Mouse (Mus musculus) G1E (cell line): Measurements from ENCODE around the gene Unc5c. TPM values are rescaled to one million over a fixed set of nuclear protein-coding genes. Genes with fewer than 3 reads are reported as not detected.

Source experiments
- ATAC-seq: 2 replicates; pipeline ENCODE4 v1.8.0; 2016; ENCODE audit warnings: mild to moderate bottlenecking; ENCODE audit not compliant: insufficient number of reproducible peaks, poor library complexity, low FRiP score, severe bottlenecking; ENCODE audit errors: extremely low read depth
- DNase-seq: peaks from one replicate; pipeline ENCODE4 v3.0.0; 2012; ENCODE audit warnings: low spot score
- H3K27me3 ChIP-seq: 2 replicates; pipeline ENCODE4 v1.6.1; 2012; ENCODE audit warnings: mild to moderate bottlenecking, low read length, inconsistent platforms; ENCODE audit not compliant: insufficient read depth
- H3K36me3 ChIP-seq: replicated peaks from 2 replicates; pipeline ENCODE3; 2012; ENCODE audit warnings: mild to moderate bottlenecking, inconsistent platforms
- H3K4me1 ChIP-seq: 2 replicates; pipeline ENCODE4 v1.6.1; 2012; ENCODE audit warnings: low read depth, low read length, inconsistent platforms, mixed read lengths; ENCODE audit not compliant: insufficient read depth
- H3K4me3 ChIP-seq: 2 replicates; pipeline ENCODE4 v1.5.1; 2012; ENCODE audit warnings: low read depth, mild to moderate bottlenecking, inconsistent platforms, low read length, moderate library complexity, mixed read lengths
- H3K9me3 ChIP-seq: replicated peaks from 2 replicates; pipeline ENCODE4 v1.6.1; 2012; ENCODE audit warnings: inconsistent platforms
- CTCF ChIP-seq: IDR thresholded peaks from 2 replicates; pipeline ENCODE4 v1.5.1; 2012; ENCODE audit warnings: low read depth, low read length, inconsistent platforms, mixed read lengths
- GATA1 ChIP-seq: IDR thresholded peaks from 2 replicates; pipeline ENCODE4 v1.6.1; 2012; ENCODE audit warnings: borderline replicate concordance, low read length, inconsistent platforms, mixed read lengths
- GATA2 ChIP-seq: IDR thresholded peaks from 2 replicates; pipeline ENCODE4 v1.6.1; 2012; ENCODE audit warnings: low read depth, low read length, inconsistent platforms, borderline replicate concordance
- POLR2AphosphoS5 ChIP-seq: IDR thresholded peaks from 2 replicates; pipeline ENCODE4 v1.6.1; 2012; ENCODE audit warnings: low read depth, low read length, inconsistent platforms; ENCODE audit not compliant: insufficient replicate concordance
- TAL1 ChIP-seq: conservative IDR thresholded peaks from 2 replicates; pipeline ENCODE4 v1.6.1; 2012; ENCODE audit warnings: low read depth, low read length, inconsistent platforms, mixed read lengths
- polyA plus RNA-seq: library from polyadenylated mRNA; stranded (reverse); fragments of >175 nt; gene quantifications from 2 replicates; pipeline ENCODE4 v1.2.3, GENCODE M21; 2012
- total RNA-seq, 2 experiments: library from RNA; stranded (forward) in 1 of 2; stranded (reverse) in 1 of 2; fragments of 200-1000 nt in 1 of 2; fragments of >200 nt in 1 of 2; fragmentation: Nextera tagmentation in 1 of 2; gene quantifications; 2 replicates each; pipeline ENCODE4 v1.2.3; 2014 to 2017

The Unc5c gene
- total and polyA plus RNA-seq, 3 experiments: 0.33 TPM; not detected in 2

DNA sequence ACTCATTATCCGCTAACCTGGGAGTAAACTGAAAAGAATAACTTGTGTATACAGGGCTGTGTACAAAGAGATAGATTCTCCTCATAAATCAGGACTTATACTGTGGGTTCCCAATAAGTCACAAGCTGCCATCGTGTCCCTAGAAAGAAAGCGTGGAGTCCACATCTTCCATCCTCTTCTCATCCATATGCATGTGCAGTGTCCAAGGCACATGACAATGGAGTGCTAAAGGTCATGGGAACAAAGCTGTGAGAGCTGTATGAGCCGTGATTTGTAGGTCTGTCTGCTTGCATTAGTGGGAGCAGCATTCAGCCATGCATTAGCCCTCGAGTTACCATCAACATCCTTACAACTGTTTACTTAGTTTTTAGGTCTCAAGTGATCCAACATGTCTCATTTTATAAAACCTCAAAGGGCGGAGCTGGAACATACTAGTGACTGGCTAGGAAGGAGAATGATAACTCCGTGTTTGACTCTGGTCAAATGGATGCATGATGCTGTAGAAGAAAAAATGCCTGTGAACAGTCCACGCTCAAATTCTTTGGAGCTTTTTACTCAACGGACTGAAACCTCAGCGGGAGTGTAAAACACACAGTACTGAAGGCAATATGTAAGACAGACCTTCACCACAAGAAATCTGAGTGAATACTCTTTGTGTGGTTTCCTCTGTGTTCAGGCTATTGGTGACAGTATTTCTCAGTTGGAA, 407.5 kb downstream of the Unc5c start:
- ATAC-seq (no peak), DNase-seq (no peak)
- Histone ChIP-seq H3K4me1 (no peaks in the 10 kb centered on the region), H3K36me3 (no peaks in the 10 kb centered on the region), H3K27me3 (no peaks in the 10 kb centered on the region), H3K4me3 (no peak overlapping the region), H3K9me3 (no peaks in the 10 kb centered on the region)
- TF ChIP-seq CTCF (no peak), GATA1 (no peak), POLR2AphosphoS5 (no peak), TAL1 (no peak), GATA2 (no peak)

DNA sequence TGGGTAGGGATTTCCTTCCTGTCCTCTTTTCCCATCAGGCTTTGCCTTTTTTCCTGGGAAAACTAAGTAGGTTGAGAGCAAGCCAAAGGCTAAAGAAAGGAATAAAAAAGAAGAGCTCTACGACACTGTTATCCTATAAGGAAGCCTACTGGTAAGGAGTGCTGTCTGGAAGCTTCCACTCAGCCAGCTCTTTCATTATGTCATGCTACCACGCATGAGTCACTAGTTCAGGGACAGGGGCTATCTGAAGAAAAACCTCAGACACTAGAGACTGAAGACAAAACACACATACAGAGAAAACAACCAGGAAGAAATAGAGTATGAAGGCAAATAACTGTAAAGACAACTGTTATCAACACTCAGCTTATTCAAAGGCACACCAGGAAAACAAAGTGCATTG, 417.5 kb downstream of the Unc5c start:
- TF ChIP-seq TAL1 (no peak), CTCF (no peak), GATA1 (no peak), POLR2AphosphoS5 (no peak), GATA2 (no peak)
- Histone ChIP-seq H3K4me3 (no peak overlapping the region), H3K4me1 (no peaks in the 10 kb centered on the region), H3K27me3 (no peaks in the 10 kb centered on the region), H3K36me3 (no peaks in the 10 kb centered on the region), H3K9me3 (no peaks in the 10 kb centered on the region)
- DNase-seq (no peak), ATAC-seq (no peak)

DNA sequence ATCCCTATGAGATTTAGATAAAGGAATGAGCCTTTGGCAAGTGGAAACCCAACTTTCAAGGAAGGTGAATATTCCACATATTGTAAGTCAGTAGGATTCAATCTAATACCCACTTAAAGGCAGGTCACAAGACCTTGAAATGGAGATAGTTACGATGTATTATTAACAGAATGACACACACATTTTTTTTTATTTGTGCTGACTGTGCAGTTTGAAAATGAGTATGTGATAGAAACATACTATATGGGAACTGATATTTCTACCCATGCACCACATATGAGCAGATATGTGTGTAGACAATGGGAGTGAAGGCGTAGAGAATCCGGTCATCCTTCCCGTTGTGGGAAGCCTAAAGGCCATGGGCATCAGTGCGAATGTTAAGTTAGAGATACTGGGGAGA, 419.2 kb downstream of the Unc5c start:
- H3K9me3 ChIP-seq: no peaks in the 10 kb centered on the region
- no peak for ATAC-seq
- no peak for DNase-seq
- H3K4me3 ChIP-seq: no peak overlapping the region
- H3K4me1 ChIP-seq: no peaks in the 10 kb centered on the region
- TF ChIP-seq GATA2 (no peak), POLR2AphosphoS5 (no peak), CTCF (no peak), TAL1 (no peak), GATA1 (no peak)
- H3K27me3 ChIP-seq: no peaks in the 10 kb centered on the region
- no peaks in the 10 kb centered on the region for H3K36me3 ChIP-seq
